Mouse (Mus musculus): ENCODE measurements around the gene Nat9. TPM values are rescaled to one million over a fixed set of nuclear protein-coding genes. Genes with fewer than 3 reads are reported as not detected.

Gene Nat9
- polyA plus RNA-seq, 1 experiment = 1.5 TPM

GRCm38 (mm10) chr11:115202316-115202715, 14.7 kb upstream of the Nat9 start:
- no peak overlapping the region for H3K4me3 ChIP-seq (replicated peaks)
- no peaks in the 10 kb centered on the region for H3K9me3 ChIP-seq (ENCODE audit: control insufficient read depth, low read length)
- H3K36me3 ChIP-seq (ENCODE audit: control insufficient read depth) = peaks cover 45% of the 10 kb centered on the region
- no peaks in the 10 kb centered on the region for H3K27me3 ChIP-seq (ENCODE audit: control insufficient read depth)
- no peak for TF ChIP-seq GATA1 (IDR thresholded peaks at IDR 0.05; ENCODE audit: low read length)
- no peak for TF ChIP-seq TAL1 (IDR thresholded peaks at IDR 0.05; ENCODE audit: low read length)
- H3K4me1 ChIP-seq (ENCODE audit: control insufficient read depth) = no peaks in the 10 kb centered on the region

DNA sequence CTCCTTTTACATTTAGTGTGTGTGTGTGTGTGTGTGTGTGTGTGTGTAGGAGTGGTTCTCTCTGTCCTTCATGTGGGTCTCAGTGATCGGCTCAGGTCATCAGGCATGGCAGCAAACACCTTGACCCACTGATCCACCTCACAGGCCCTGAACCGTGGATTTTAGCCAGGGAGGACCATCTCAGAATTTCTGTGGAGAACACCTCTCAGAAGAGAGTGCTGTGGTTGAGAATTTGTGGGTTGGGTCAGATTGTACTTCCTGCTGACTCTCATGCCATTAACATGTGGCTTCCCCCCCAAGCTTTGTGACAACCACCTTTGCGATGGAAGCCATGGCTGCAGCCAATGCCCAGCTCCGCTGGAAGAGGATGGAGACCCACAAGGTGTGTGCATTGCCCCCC, 12.9 kb upstream of the Nat9 start:
- Histone ChIP-seq H3K4me3 (replicated peaks) (no peak overlapping the region), H3K4me1 (ENCODE audit: control insufficient read depth) (peaks cover 6% of the 10 kb centered on the region), H3K36me3 (ENCODE audit: control insufficient read depth) (peaks cover 32% of the 10 kb centered on the region), H3K9me3 (ENCODE audit: control insufficient read depth, low read length) (no peaks in the 10 kb centered on the region), H3K27me3 (ENCODE audit: control insufficient read depth) (no peaks in the 10 kb centered on the region)
- TF ChIP-seq TAL1 (IDR thresholded peaks at IDR 0.05; ENCODE audit: low read length) (no peak), GATA1 (IDR thresholded peaks at IDR 0.05; ENCODE audit: low read length) (no peak)

GRCm38 (mm10) chr11:115198932-115199384, 11.3 kb upstream of the Nat9 start:
- Histone ChIP-seq H3K36me3 (ENCODE audit: control insufficient read depth) (peaks cover 25% of the 10 kb centered on the region), H3K4me3 (replicated peaks) (no peak overlapping the region), H3K27me3 (ENCODE audit: control insufficient read depth) (no peaks in the 10 kb centered on the region), H3K9me3 (ENCODE audit: control insufficient read depth, low read length) (no peaks in the 10 kb centered on the region), H3K4me1 (ENCODE audit: control insufficient read depth) (peaks cover 19% of the 10 kb centered on the region)
- TF ChIP-seq GATA1 (IDR thresholded peaks at IDR 0.05; ENCODE audit: low read length) (no peak), TAL1 (IDR thresholded peaks at IDR 0.05; ENCODE audit: low read length) (no peak)

- Histone ChIP-seq H3K36me3 (ENCODE audit: control insufficient read depth) (peaks cover 16% of the 10 kb centered on the region), H3K4me3 (replicated peaks) (no peak overlapping the region), H3K9me3 (ENCODE audit: control insufficient read depth, low read length) (no peaks in the 10 kb centered on the region), H3K4me1 (ENCODE audit: control insufficient read depth) (peaks cover 19% of the 10 kb centered on the region), H3K27me3 (ENCODE audit: control insufficient read depth) (no peaks in the 10 kb centered on the region)
- no peak for TF ChIP-seq TAL1 (IDR thresholded peaks at IDR 0.05; ENCODE audit: low read length)
- TF ChIP-seq GATA1 (IDR thresholded peaks at IDR 0.05; ENCODE audit: low read length) = no peak
Measured at GRCm38 (mm10) chr11:115197558-115197957, 9.9 kb upstream of the Nat9 start.

DNA sequence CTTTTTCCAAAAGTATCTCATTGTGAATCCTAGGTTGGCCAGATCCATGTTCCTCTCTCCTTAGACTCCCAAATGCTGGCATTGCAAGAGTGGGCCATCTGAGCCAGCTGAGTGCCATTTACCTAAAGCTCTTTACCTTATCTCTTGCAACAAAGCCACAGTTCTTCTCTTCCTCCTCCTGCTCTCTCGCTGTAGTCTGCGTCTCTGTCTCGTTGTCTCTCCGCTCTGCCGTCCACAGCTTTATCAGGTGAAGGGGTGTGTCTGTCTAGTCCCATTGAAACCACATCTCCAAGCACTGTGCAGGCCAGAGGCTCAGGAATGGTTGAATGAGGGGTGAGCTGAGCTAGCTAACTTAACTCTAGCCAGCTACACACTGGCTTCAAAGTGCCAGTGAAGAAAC, 8.3 kb upstream of the Nat9 start:
- H3K4me1 ChIP-seq (ENCODE audit: control insufficient read depth) = peaks cover 25% of the 10 kb centered on the region

GRCm38 (mm10) chr11:115194693-115195092, 7.0 kb upstream of the Nat9 start:
- TF ChIP-seq TAL1 (IDR thresholded peaks at IDR 0.05; ENCODE audit: low read length) (no peak), GATA1 (IDR thresholded peaks at IDR 0.05; ENCODE audit: low read length) (no peak)
- no peaks in the 10 kb centered on the region for H3K9me3 ChIP-seq (ENCODE audit: control insufficient read depth, low read length)
- H3K4me3 ChIP-seq (replicated peaks) = no peak overlapping the region
- peaks cover 6% of the 10 kb centered on the region for H3K36me3 ChIP-seq (ENCODE audit: control insufficient read depth)
- H3K27me3 ChIP-seq (ENCODE audit: control insufficient read depth) = no peaks in the 10 kb centered on the region
- peaks cover 25% of the 10 kb centered on the region for H3K4me1 ChIP-seq (ENCODE audit: control insufficient read depth)

More for the DNA sequence above, 8.3 kb upstream of the Nat9 start:
- H3K27me3 ChIP-seq (ENCODE audit: control insufficient read depth) = no peaks in the 10 kb centered on the region
- peaks cover 6% of the 10 kb centered on the region for H3K36me3 ChIP-seq (ENCODE audit: control insufficient read depth)
- H3K9me3 ChIP-seq (ENCODE audit: control insufficient read depth, low read length) = no peaks in the 10 kb centered on the region
- TF ChIP-seq TAL1 (IDR thresholded peaks at IDR 0.05; ENCODE audit: low read length) (no peak), GATA1 (IDR thresholded peaks at IDR 0.05; ENCODE audit: low read length) (no peak)
- no peak overlapping the region for H3K4me3 ChIP-seq (replicated peaks)

GRCm38 (mm10) chr11:115192180-115192579, 4.5 kb upstream of the Nat9 start:
- H3K27me3 ChIP-seq (ENCODE audit: control insufficient read depth) = no peaks in the 10 kb centered on the region
- H3K4me3 ChIP-seq (replicated peaks) = no peak overlapping the region
- TF ChIP-seq GATA1 (IDR thresholded peaks at IDR 0.05; ENCODE audit: low read length) (no peak), TAL1 (IDR thresholded peaks at IDR 0.05; ENCODE audit: low read length) (no peak)
- peaks cover 2% of the 10 kb centered on the region for H3K36me3 ChIP-seq (ENCODE audit: control insufficient read depth)
- peaks cover 41% of the 10 kb centered on the region for H3K4me1 ChIP-seq (ENCODE audit: control insufficient read depth)
- no peaks in the 10 kb centered on the region for H3K9me3 ChIP-seq (ENCODE audit: control insufficient read depth, low read length)

DNA sequence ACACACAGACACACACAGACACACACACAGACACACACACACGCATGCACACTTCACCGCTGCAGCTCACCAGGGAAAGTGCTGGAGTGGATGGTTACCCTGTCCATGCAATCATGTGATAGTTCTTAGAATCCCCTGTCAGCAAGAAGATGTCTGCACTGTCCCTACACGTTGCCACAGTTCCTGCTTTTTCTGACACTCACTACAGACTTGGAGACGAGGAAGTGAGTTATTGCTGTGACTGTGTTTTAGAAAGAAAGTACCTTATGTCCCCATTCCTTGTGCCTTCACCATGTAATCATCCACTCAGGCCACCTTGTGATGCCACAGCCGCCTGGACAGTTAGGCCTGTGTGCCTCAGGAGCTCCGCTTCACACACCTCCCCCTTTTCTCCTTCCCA, 1.6 kb upstream of the Nat9 start:
- TF ChIP-seq TAL1 (IDR thresholded peaks at IDR 0.05; ENCODE audit: low read length) (no peak), GATA1 (IDR thresholded peaks at IDR 0.05; ENCODE audit: low read length) (no peak)
- Histone ChIP-seq H3K9me3 (ENCODE audit: control insufficient read depth, low read length) (no peaks in the 10 kb centered on the region), H3K4me3 (replicated peaks) (no peak overlapping the region), H3K27me3 (ENCODE audit: control insufficient read depth) (no peaks in the 10 kb centered on the region), H3K36me3 (ENCODE audit: control insufficient read depth) (peaks cover 4% of the 10 kb centered on the region), H3K4me1 (ENCODE audit: control insufficient read depth) (peaks cover 40% of the 10 kb centered on the region)

DNA sequence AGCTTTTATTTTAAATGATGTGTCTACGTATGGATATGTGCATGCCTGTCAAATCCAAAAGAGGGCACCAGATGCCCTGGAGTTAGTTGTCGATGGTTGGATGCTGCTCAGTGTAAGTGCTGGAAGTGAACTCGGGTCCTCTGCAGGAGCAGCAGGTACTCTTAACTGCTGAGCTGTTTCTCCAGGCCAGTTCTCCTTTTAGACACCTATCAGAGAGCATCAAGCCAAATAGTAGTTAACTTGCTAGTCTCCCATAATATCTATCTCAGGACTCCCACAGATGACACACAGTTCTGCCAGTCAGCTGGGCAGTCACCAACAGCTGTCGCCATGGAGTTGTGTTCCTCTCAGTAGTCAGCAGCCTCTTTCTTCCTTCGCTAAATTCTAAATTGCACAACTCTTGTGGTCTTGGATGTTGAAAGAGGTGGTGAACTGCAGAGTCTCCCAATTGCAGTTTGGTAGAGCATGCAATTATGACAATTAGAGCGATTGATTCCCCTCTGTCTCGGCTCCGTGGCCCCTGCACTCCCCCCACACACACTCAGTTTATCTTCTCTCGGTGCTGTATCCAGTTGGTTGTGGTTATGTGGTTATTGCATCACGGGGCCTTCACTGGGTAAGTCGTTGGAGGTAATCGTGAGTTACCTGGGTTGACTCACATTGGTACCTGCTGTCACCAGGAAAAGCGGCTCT, 1.0 kb upstream of the Nat9 start:
- Histone ChIP-seq H3K4me3 (replicated peaks) (no peak overlapping the region), H3K27me3 (ENCODE audit: control insufficient read depth) (no peaks in the 10 kb centered on the region), H3K9me3 (ENCODE audit: control insufficient read depth, low read length) (no peaks in the 10 kb centered on the region), H3K36me3 (ENCODE audit: control insufficient read depth) (peaks cover 7% of the 10 kb centered on the region), H3K4me1 (ENCODE audit: control insufficient read depth) (peaks cover 39% of the 10 kb centered on the region)
- TF ChIP-seq TAL1 (IDR thresholded peaks at IDR 0.05; ENCODE audit: low read length) (no peak), GATA1 (IDR thresholded peaks at IDR 0.05; ENCODE audit: low read length) (no peak)
